Mouse (Mus musculus) lung, adult 18-20 months (tissue): ENCODE results near the gene Ckap5.

Experiments
- DNase-seq, 2 experiments: peaks; one replicate each; pipeline ENCODE4 v3.0.0; 2022; ENCODE audit warnings: mixed read lengths in 2 of 2

Gene Ckap5

GRCm38 (mm10) chr2:91628171-91628570 is 101.6 kb downstream of the Ckap5 start:
- no peak for DNase-seq

- no peak for DNase-seq
Measured at GRCm38 (mm10) chr2:91629682-91630081, 103.1 kb downstream of the Ckap5 start.

- no peak for DNase-seq
Measured at GRCm38 (mm10) chr2:91630384-91630783, 103.8 kb downstream of the Ckap5 start.

- DNase-seq, result no peak
Measured at GRCm38 (mm10) chr2:91631826-91632225, 105.3 kb downstream of the Ckap5 start.

GRCm38 (mm10) chr2:91632316-91632715 is 105.8 kb downstream of the Ckap5 start:
- DNase-seq, result no peak

GRCm38 (mm10) chr2:91633334-91633977 is 106.9 kb downstream of the Ckap5 start:
- no peak for DNase-seq

- no peak for DNase-seq
Measured at GRCm38 (mm10) chr2:91634841-91635240, 108.3 kb downstream of the Ckap5 start.

- DNase-seq, result no peak
Measured at GRCm38 (mm10) chr2:91635486-91635885, 108.9 kb downstream of the Ckap5 start.

GRCm38 (mm10) chr2:91636229-91636628 is 109.7 kb downstream of the Ckap5 start, which contains the start of gene F2:
TSS of gene F2 (minus strand) at chr2:91636414.
- DNase-seq, result no peak

GRCm38 (mm10) chr2:91636727-91637338 is 110.3 kb downstream of the Ckap5 start:
- DNase-seq, result peak; percentile 30 to 40

- no peak for DNase-seq
Measured at GRCm38 (mm10) chr2:91638931-91639330, 112.4 kb downstream of the Ckap5 start.

- no peak for DNase-seq
Measured at GRCm38 (mm10) chr2:91642825-91643415, 116.4 kb downstream of the Ckap5 start.

- DNase-seq, result no peak
Measured at GRCm38 (mm10) chr2:91644021-91644420, 117.5 kb downstream of the Ckap5 start.

GRCm38 (mm10) chr2:91645354-91645753 is 118.8 kb downstream of the Ckap5 start:
- DNase-seq, result no peak

GRCm38 (mm10) chr2:91645811-91646210 is 119.2 kb downstream of the Ckap5 start:
- no peak for DNase-seq

- peak; percentile 42 to 49 for DNase-seq
Measured at GRCm38 (mm10) chr2:91646733-91647132, 120.2 kb downstream of the Ckap5 start.

- no peak for DNase-seq
Measured at GRCm38 (mm10) chr2:91649152-91649551, 122.6 kb downstream of the Ckap5 start.

- peak; percentile 98 for DNase-seq
Measured at GRCm38 (mm10) chr2:91649553-91650359, 123.2 kb downstream of the Ckap5 start, which contains the start of the genes Zfp408 and Arhgap1. TSS of gene Zfp408 (minus strand) at chr2:91649791. TSS of gene Arhgap1 (plus strand) at chr2:91649860.

- DNase-seq, result no peak
Measured at GRCm38 (mm10) chr2:91650360-91650995, 123.9 kb downstream of the Ckap5 start.

- no peak for DNase-seq
Measured at GRCm38 (mm10) chr2:91651458-91652258, 125.1 kb downstream of the Ckap5 start.

GRCm38 (mm10) chr2:91652863-91653262 is 126.3 kb downstream of the Ckap5 start:
- no peak for DNase-seq

GRCm38 (mm10) chr2:91655388-91655787 is 128.8 kb downstream of the Ckap5 start:
- DNase-seq, result no peak
